Mouse (Mus musculus): ENCODE data around the gene Chil1. TPM values are rescaled to one million over a fixed set of nuclear protein-coding genes. Genes with fewer than 3 reads are reported as not detected.

Chil1 gene
- total and polyA plus RNA-seq, 2 experiments = 0.09 to 0.34 TPM

GRCm38 (mm10) chr1:134211043-134211442, 29.1 kb downstream of the Chil1 start:
- no peak overlapping the region for H3K27ac ChIP-seq (replicated peaks; ENCODE audit: insufficient read depth, low read depth, low read length)
- TF ChIP-seq POLR2A (IDR thresholded peaks at IDR 0.05; ENCODE audit: extremely low read depth, insufficient read depth, low read length) (no peak), CTCF (IDR thresholded peaks at IDR 0.05; ENCODE audit: low read depth, low read length) (no peak)
- H3K9ac ChIP-seq (ENCODE audit: low read depth, low read length) = no peak overlapping the region
- no peaks in the 10 kb centered on the region for H3K79me2 ChIP-seq (ENCODE audit: control insufficient read depth, insufficient read depth, low read length)
- H3K36me3 ChIP-seq (ENCODE audit: control insufficient read depth, insufficient read depth, low read length) = no peaks in the 10 kb centered on the region
- H3K27me3 ChIP-seq (ENCODE audit: control insufficient read depth, insufficient read depth, low read length) = no peaks in the 10 kb centered on the region
- H3K4me1 ChIP-seq (ENCODE audit: control insufficient read depth, insufficient read depth, low read length) = no peaks in the 10 kb centered on the region
- DNase-seq (ENCODE audit: extremely low read depth, low read depth, low spot score) = no peak
- 76% methylated on average over 6 of the region's 6 CpGs for WGBS
- no peak overlapping the region for H3K4me3 ChIP-seq (ENCODE audit: insufficient read depth, low read depth, low read length)

GRCm38 (mm10) chr1:134211631-134212030, 29.7 kb downstream of the Chil1 start:
- TF ChIP-seq CTCF (IDR thresholded peaks at IDR 0.05; ENCODE audit: low read depth, low read length) = no peak
- TF ChIP-seq POLR2A (IDR thresholded peaks at IDR 0.05; ENCODE audit: extremely low read depth, insufficient read depth, low read length) = no peak
- H3K4me1 ChIP-seq (ENCODE audit: control insufficient read depth, insufficient read depth, low read length) = no peaks in the 10 kb centered on the region
- H3K4me3 ChIP-seq (ENCODE audit: insufficient read depth, low read depth, low read length) = no peak overlapping the region
- no peak overlapping the region for H3K9ac ChIP-seq (ENCODE audit: low read depth, low read length)
- no peak for DNase-seq (ENCODE audit: extremely low read depth, low read depth, low spot score)
- no peaks in the 10 kb centered on the region for H3K27me3 ChIP-seq (ENCODE audit: control insufficient read depth, insufficient read depth, low read length)
- no peak overlapping the region for H3K27ac ChIP-seq (replicated peaks; ENCODE audit: insufficient read depth, low read depth, low read length)
- no peaks in the 10 kb centered on the region for H3K79me2 ChIP-seq (ENCODE audit: control insufficient read depth, insufficient read depth, low read length)
- WGBS = 74% methylated on average over 2 of the region's 2 CpGs
- no peaks in the 10 kb centered on the region for H3K36me3 ChIP-seq (ENCODE audit: control insufficient read depth, insufficient read depth, low read length)

GRCm38 (mm10) chr1:134212351-134212750, 30.4 kb downstream of the Chil1 start:
- no peak for TF ChIP-seq POLR2A (IDR thresholded peaks at IDR 0.05; ENCODE audit: extremely low read depth, insufficient read depth, low read length)
- TF ChIP-seq CTCF (IDR thresholded peaks at IDR 0.05; ENCODE audit: low read depth, low read length) = no peak
- Histone ChIP-seq H3K27ac (replicated peaks; ENCODE audit: insufficient read depth, low read depth, low read length) (no peak overlapping the region), H3K79me2 (ENCODE audit: control insufficient read depth, insufficient read depth, low read length) (no peaks in the 10 kb centered on the region), H3K27me3 (ENCODE audit: control insufficient read depth, insufficient read depth, low read length) (no peaks in the 10 kb centered on the region), H3K4me1 (ENCODE audit: control insufficient read depth, insufficient read depth, low read length) (peaks cover 5% of the 10 kb centered on the region), H3K4me3 (ENCODE audit: insufficient read depth, low read depth, low read length) (no peak overlapping the region), H3K36me3 (ENCODE audit: control insufficient read depth, insufficient read depth, low read length) (no peaks in the 10 kb centered on the region), H3K9ac (ENCODE audit: low read depth, low read length) (no peak overlapping the region)
- no peak for DNase-seq (ENCODE audit: extremely low read depth, low read depth, low spot score)
- 84% methylated on average over 6 of the region's 6 CpGs for whole genome bisulfite sequencing

- DNase-seq (ENCODE audit: extremely low read depth, low read depth, low spot score) = no peak
- 70% methylated on average over 7 of the region's 7 CpGs for WGBS
- no peak overlapping the region for H3K27ac ChIP-seq (replicated peaks; ENCODE audit: insufficient read depth, low read depth, low read length)
- no peaks in the 10 kb centered on the region for H3K36me3 ChIP-seq (ENCODE audit: control insufficient read depth, insufficient read depth, low read length)
- H3K4me1 ChIP-seq (ENCODE audit: control insufficient read depth, insufficient read depth, low read length) = peaks cover 12% of the 10 kb centered on the region
- no peaks in the 10 kb centered on the region for H3K79me2 ChIP-seq (ENCODE audit: control insufficient read depth, insufficient read depth, low read length)
- H3K9ac ChIP-seq (ENCODE audit: low read depth, low read length) = no peak overlapping the region
- no peak for TF ChIP-seq CTCF (IDR thresholded peaks at IDR 0.05; ENCODE audit: low read depth, low read length)
- TF ChIP-seq POLR2A (IDR thresholded peaks at IDR 0.05; ENCODE audit: extremely low read depth, insufficient read depth, low read length) = no peak
- H3K27me3 ChIP-seq (ENCODE audit: control insufficient read depth, insufficient read depth, low read length) = no peaks in the 10 kb centered on the region
- H3K4me3 ChIP-seq (ENCODE audit: insufficient read depth, low read depth, low read length) = no peak overlapping the region
These were observed 31.4 kb downstream of the Chil1 start for GRCm38 (mm10) chr1:134213405-134213804.

GRCm38 (mm10) chr1:134215059-134215458, 33.1 kb downstream of the Chil1 start:
- H3K4me3 ChIP-seq (ENCODE audit: insufficient read depth, low read depth, low read length) = no peak overlapping the region
- H3K27ac ChIP-seq (replicated peaks; ENCODE audit: insufficient read depth, low read depth, low read length) = no peak overlapping the region
- 81% methylated on average over 7 of the region's 7 CpGs for WGBS
- no peaks in the 10 kb centered on the region for H3K36me3 ChIP-seq (ENCODE audit: control insufficient read depth, insufficient read depth, low read length)
- H3K9ac ChIP-seq (ENCODE audit: low read depth, low read length) = no peak overlapping the region
- TF ChIP-seq POLR2A (IDR thresholded peaks at IDR 0.05; ENCODE audit: extremely low read depth, insufficient read depth, low read length) = no peak
- no peak for TF ChIP-seq CTCF (IDR thresholded peaks at IDR 0.05; ENCODE audit: low read depth, low read length)
- H3K79me2 ChIP-seq (ENCODE audit: control insufficient read depth, insufficient read depth, low read length) = no peaks in the 10 kb centered on the region
- DNase-seq (ENCODE audit: extremely low read depth, low read depth, low spot score) = no peak
- peaks cover 16% of the 10 kb centered on the region for H3K4me1 ChIP-seq (ENCODE audit: control insufficient read depth, insufficient read depth, low read length)
- no peaks in the 10 kb centered on the region for H3K27me3 ChIP-seq (ENCODE audit: control insufficient read depth, insufficient read depth, low read length)

GRCm38 (mm10) chr1:134215751-134216628, 34.0 kb downstream of the Chil1 start:
- Histone ChIP-seq H3K27ac (replicated peaks; ENCODE audit: insufficient read depth, low read depth, low read length) (no peak overlapping the region), H3K27me3 (ENCODE audit: control insufficient read depth, insufficient read depth, low read length) (no peaks in the 10 kb centered on the region), H3K4me3 (ENCODE audit: insufficient read depth, low read depth, low read length) (no peak overlapping the region), H3K36me3 (ENCODE audit: control insufficient read depth, insufficient read depth, low read length) (no peaks in the 10 kb centered on the region), H3K4me1 (ENCODE audit: control insufficient read depth, insufficient read depth, low read length) (peaks cover 16% of the 10 kb centered on the region), H3K79me2 (ENCODE audit: control insufficient read depth, insufficient read depth, low read length) (no peaks in the 10 kb centered on the region), H3K9ac (ENCODE audit: low read depth, low read length) (no peak overlapping the region)
- TF ChIP-seq CTCF (IDR thresholded peaks at IDR 0.05; ENCODE audit: low read depth, low read length) = no peak
- TF ChIP-seq POLR2A (IDR thresholded peaks at IDR 0.05; ENCODE audit: extremely low read depth, insufficient read depth, low read length) = no peak
- DNase-seq (ENCODE audit: extremely low read depth, low read depth, low spot score) = no peak
- 64% methylated on average over 11 of the region's 11 CpGs for WGBS

Data from liver, adult 2 months (tissue).